Mouse (Mus musculus): Measurements from ENCODE around the gene Relb. TPM values are rescaled to one million over a fixed set of nuclear protein-coding genes. Genes with fewer than 3 reads are reported as not detected.
A peak's percentile ranks its signal among the peaks of the same experiment; 100 is the strongest.

The Relb gene
- polyA plus RNA-seq, 1 experiment from 2014 or later: 1.5 TPM

- H3K4me1 ChIP-seq: peaks cover 32% of the 10 kb centered on the region
- peak within 1 kb of the TSS; percentile 87 for H3K4me3 ChIP-seq
- peak within 1 kb of the TSS; percentile 88 for H3K4me2 ChIP-seq
- peak within 1 kb of the TSS; percentile 90 for H3K9ac ChIP-seq
- peak; percentile 95 for ATAC-seq
- H3K9me3 ChIP-seq (replicated peaks): no peaks in the 10 kb centered on the region
- H3K36me3 ChIP-seq (ENCODE audit: poor library complexity, severe bottlenecking): peaks cover 38% of the 10 kb centered on the region
- H3K27ac ChIP-seq: peak within 1 kb of the TSS; percentile 37; the same call in 1 of the 2 replicates
- H3K27me3 ChIP-seq: no peaks in the 10 kb centered on the region
- 1% methylated on average over 50 of the region's 57 CpGs for WGBS
Measured at GRCm38 (mm10) chr7:19603849-19604605, 25.2 kb downstream of the Relb start, which contains the start of gene Clasrp. TSS of gene Clasrp (minus strand) at chr7:19604486.

- ATAC-seq: no peak
- no peaks in the 10 kb centered on the region for H3K27me3 ChIP-seq
- H3K9me3 ChIP-seq (replicated peaks): no peaks in the 10 kb centered on the region
- H3K4me1 ChIP-seq: peaks cover 32% of the 10 kb centered on the region
- WGBS: 90% methylated on average over 12 of the region's 12 CpGs
- peak overlapping the region; percentile 88 for H3K4me2 ChIP-seq
- H3K27ac ChIP-seq: no peak overlapping the region
- peaks cover 48% of the 10 kb centered on the region for H3K36me3 ChIP-seq (ENCODE audit: poor library complexity, severe bottlenecking)
- peak overlapping the region; percentile 90 for H3K9ac ChIP-seq
- H3K4me3 ChIP-seq: peak overlapping the region; percentile 87
Measured at GRCm38 (mm10) chr7:19603055-19603454, 26.2 kb downstream of the Relb start.

- 57% methylated on average over 5 of the region's 5 CpGs for WGBS
- Histone ChIP-seq H3K27ac (no peak overlapping the region), H3K9me3 (replicated peaks) (no peaks in the 10 kb centered on the region), H3K9ac (peak overlapping the region; percentile 8; the same call in 1 of the 2 replicates), H3K4me1 (peaks cover 32% of the 10 kb centered on the region), H3K36me3 (ENCODE audit: poor library complexity, severe bottlenecking) (peaks cover 66% of the 10 kb centered on the region), H3K27me3 (no peaks in the 10 kb centered on the region), H3K4me2 (no peak overlapping the region), H3K4me3 (no peak overlapping the region)
- no peak for ATAC-seq
Measured at GRCm38 (mm10) chr7:19600562-19600961, 28.7 kb downstream of the Relb start.

- no peak for ATAC-seq
- H3K4me1 ChIP-seq: no peaks in the 10 kb centered on the region
- H3K4me2 ChIP-seq: no peak overlapping the region
- H3K27me3 ChIP-seq: no peaks in the 10 kb centered on the region
- no peak overlapping the region for H3K27ac ChIP-seq
- no peak overlapping the region for H3K9ac ChIP-seq
- peaks cover 92% of the 10 kb centered on the region for H3K36me3 ChIP-seq (ENCODE audit: poor library complexity, severe bottlenecking)
- no peak overlapping the region for H3K4me3 ChIP-seq
- H3K9me3 ChIP-seq (replicated peaks): no peaks in the 10 kb centered on the region
- WGBS: 94% methylated on average over 10 of the region's 10 CpGs
Measured at GRCm38 (mm10) chr7:19593061-19593730, 36.0 kb downstream of the Relb start.

GRCm38 (mm10) chr7:19589917-19590316 lies 39.3 kb downstream of the Relb start:
- peak; percentile 48 for ATAC-seq
- H3K4me1 ChIP-seq: no peaks in the 10 kb centered on the region

GRCm38 (mm10) chr7:19589207-19589606 lies 40.0 kb downstream of the Relb start:
- H3K36me3 ChIP-seq (ENCODE audit: poor library complexity, severe bottlenecking): peaks cover 100% of the 10 kb centered on the region
- H3K27ac ChIP-seq: no peak overlapping the region
- WGBS: 52% methylated on average over 3 of the region's 3 CpGs
- no peaks in the 10 kb centered on the region for H3K9me3 ChIP-seq (replicated peaks)
- no peak for ATAC-seq
- no peak overlapping the region for H3K4me2 ChIP-seq
- no peak overlapping the region for H3K4me3 ChIP-seq
- no peaks in the 10 kb centered on the region for H3K27me3 ChIP-seq
- no peaks in the 10 kb centered on the region for H3K4me1 ChIP-seq
- H3K9ac ChIP-seq: no peak overlapping the region

More at GRCm38 (mm10) chr7:19589917-19590316, 39.3 kb downstream of the Relb start:
- Histone ChIP-seq H3K27ac (no peak overlapping the region), H3K4me3 (no peak overlapping the region), H3K9ac (no peak overlapping the region), H3K27me3 (no peaks in the 10 kb centered on the region), H3K9me3 (replicated peaks) (no peaks in the 10 kb centered on the region), H3K4me2 (no peak overlapping the region), H3K36me3 (ENCODE audit: poor library complexity, severe bottlenecking) (peaks cover 99% of the 10 kb centered on the region)
- 63% methylated on average over 3 of the region's 3 CpGs for WGBS

GRCm38 (mm10) chr7:19586269-19586668 lies 43.0 kb downstream of the Relb start:
- H3K4me1 ChIP-seq: no peaks in the 10 kb centered on the region
- H3K27ac ChIP-seq: no peak overlapping the region
- no peak for ATAC-seq
- no peaks in the 10 kb centered on the region for H3K27me3 ChIP-seq
- H3K4me3 ChIP-seq: no peak overlapping the region
- no peak overlapping the region for H3K4me2 ChIP-seq
- 73% methylated on average over 46 of the region's 46 CpGs for WGBS
- H3K9me3 ChIP-seq (replicated peaks): no peaks in the 10 kb centered on the region
- no peak overlapping the region for H3K9ac ChIP-seq
- H3K36me3 ChIP-seq (ENCODE audit: poor library complexity, severe bottlenecking): peaks cover 99% of the 10 kb centered on the region

GRCm38 (mm10) chr7:19580634-19581033 lies 48.6 kb downstream of the Relb start:
- peaks cover 8% of the 10 kb centered on the region for H3K4me1 ChIP-seq
- H3K9me3 ChIP-seq (replicated peaks): no peaks in the 10 kb centered on the region
- no peak for ATAC-seq
- no peak overlapping the region for H3K9ac ChIP-seq
- no peak overlapping the region for H3K27ac ChIP-seq
- WGBS: 91% methylated on average over 8 of the region's 8 CpGs
- H3K27me3 ChIP-seq: peaks cover 47% of the 10 kb centered on the region
- H3K36me3 ChIP-seq (ENCODE audit: poor library complexity, severe bottlenecking): peaks cover 61% of the 10 kb centered on the region
- H3K4me2 ChIP-seq: no peak overlapping the region
- H3K4me3 ChIP-seq: no peak overlapping the region

GRCm38 (mm10) chr7:19579751-19580150 lies 49.5 kb downstream of the Relb start:
- Histone ChIP-seq H3K4me3 (no peak overlapping the region), H3K4me2 (no peak overlapping the region), H3K27me3 (peaks cover 55% of the 10 kb centered on the region), H3K27ac (no peak overlapping the region), H3K4me1 (peaks cover 8% of the 10 kb centered on the region), H3K9ac (no peak overlapping the region), H3K9me3 (replicated peaks) (no peaks in the 10 kb centered on the region), H3K36me3 (ENCODE audit: poor library complexity, severe bottlenecking) (peaks cover 52% of the 10 kb centered on the region)
- 84% methylated on average over 10 of the region's 10 CpGs for WGBS
- no peak; the same call in 1 of the 2 replicates for ATAC-seq

GRCm38 (mm10) chr7:19578436-19578835 lies 50.8 kb downstream of the Relb start:
- H3K4me1 ChIP-seq: peaks cover 13% of the 10 kb centered on the region
- no peak for ATAC-seq
- H3K36me3 ChIP-seq (ENCODE audit: poor library complexity, severe bottlenecking): peaks cover 39% of the 10 kb centered on the region
- H3K9ac ChIP-seq: no peak overlapping the region
- no peak overlapping the region for H3K27ac ChIP-seq
- WGBS: 61% methylated on average over 4 of the region's 4 CpGs
- peaks cover 57% of the 10 kb centered on the region for H3K27me3 ChIP-seq
- H3K4me2 ChIP-seq: no peak overlapping the region
- H3K4me3 ChIP-seq: no peak overlapping the region
- H3K9me3 ChIP-seq (replicated peaks): no peaks in the 10 kb centered on the region

- 12% methylated on average over 10 of the region's 10 CpGs for WGBS
- peaks cover 13% of the 10 kb centered on the region for H3K4me1 ChIP-seq
- H3K36me3 ChIP-seq (ENCODE audit: poor library complexity, severe bottlenecking): peaks cover 34% of the 10 kb centered on the region
- H3K9ac ChIP-seq: no peak overlapping the region
- H3K9me3 ChIP-seq (replicated peaks): no peaks in the 10 kb centered on the region
- peak overlapping the region; percentile 57 for H3K4me2 ChIP-seq
- peaks cover 57% of the 10 kb centered on the region for H3K27me3 ChIP-seq
- H3K4me3 ChIP-seq: peak overlapping the region; percentile 33
- ATAC-seq: no peak
- no peak overlapping the region for H3K27ac ChIP-seq
Measured at GRCm38 (mm10) chr7:19577877-19578414, 51.3 kb downstream of the Relb start.

All from forebrain, embryonic 13.5 days (tissue).